Mouse (Mus musculus) layer of hippocampus, adult 2 months (tissue): ENCODE data around the gene Atp2b2. TPM values are rescaled to one million over a fixed set of nuclear protein-coding genes. Genes with fewer than 3 reads are reported as not detected.

ENCODE experiments used
- DNase-seq, 2 experiments: peaks; one replicate each; pipeline ENCODE4 v3.0.0; 2022; ENCODE audit warnings: low spot score in 2 of 2
- H3K27ac ChIP-seq: fragments of 200-600 bp; 2 replicates; pipeline ENCODE4 v1.8.1; 2022
- H3K4me3 ChIP-seq: fragments of 200-600 bp; 2 replicates; pipeline ENCODE4 v1.8.1; 2022; ENCODE audit warnings: mild to moderate bottlenecking
- CTCF ChIP-seq: fragments of 200-600 bp; conservative IDR thresholded peaks from 2 replicates; pipeline ENCODE4 v1.8.1; 2022; ENCODE audit warnings: antibody characterized with exemption, mild to moderate bottlenecking, moderate library complexity
- total RNA-seq, 2 experiments: library from RNA; stranded (reverse); gene quantifications; 2 replicates each; pipeline ENCODE4 v1.2.3; 2021

The Atp2b2 gene
- total RNA-seq, 2 experiments from 2014 or later = 330 to 337 TPM

- Histone ChIP-seq H3K27ac (no peak overlapping the region), H3K4me3 (no peak overlapping the region)
- TF ChIP-seq CTCF = peak; percentile 68
- DNase-seq = no peak
These were observed 83.7 kb downstream of the Atp2b2 start for GRCm38 (mm10) chr6:113958714-113959113.

DNA sequence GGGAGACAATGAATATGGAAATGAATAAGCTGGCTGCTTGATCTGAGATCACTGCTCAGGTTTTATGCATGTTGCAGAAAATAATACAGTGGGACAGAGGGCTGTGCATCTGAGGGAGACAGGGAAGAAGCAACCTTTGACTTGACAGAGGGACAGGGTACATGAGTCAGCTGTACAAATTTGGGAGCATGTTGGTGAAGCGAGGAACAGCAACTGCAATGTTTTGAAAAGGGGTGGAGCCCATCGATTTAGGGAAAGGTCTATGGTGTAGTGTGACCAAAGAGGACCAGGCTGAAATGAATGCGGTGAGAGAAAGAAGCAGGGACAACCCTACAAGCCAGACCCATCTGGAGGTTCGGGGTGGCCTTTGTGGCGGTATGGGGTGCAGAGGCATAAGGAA, 84.4 kb downstream of the Atp2b2 start:
- TF ChIP-seq CTCF = no peak
- Histone ChIP-seq H3K27ac (no peak overlapping the region), H3K4me3 (no peak overlapping the region)
- DNase-seq = no peak

DNA sequence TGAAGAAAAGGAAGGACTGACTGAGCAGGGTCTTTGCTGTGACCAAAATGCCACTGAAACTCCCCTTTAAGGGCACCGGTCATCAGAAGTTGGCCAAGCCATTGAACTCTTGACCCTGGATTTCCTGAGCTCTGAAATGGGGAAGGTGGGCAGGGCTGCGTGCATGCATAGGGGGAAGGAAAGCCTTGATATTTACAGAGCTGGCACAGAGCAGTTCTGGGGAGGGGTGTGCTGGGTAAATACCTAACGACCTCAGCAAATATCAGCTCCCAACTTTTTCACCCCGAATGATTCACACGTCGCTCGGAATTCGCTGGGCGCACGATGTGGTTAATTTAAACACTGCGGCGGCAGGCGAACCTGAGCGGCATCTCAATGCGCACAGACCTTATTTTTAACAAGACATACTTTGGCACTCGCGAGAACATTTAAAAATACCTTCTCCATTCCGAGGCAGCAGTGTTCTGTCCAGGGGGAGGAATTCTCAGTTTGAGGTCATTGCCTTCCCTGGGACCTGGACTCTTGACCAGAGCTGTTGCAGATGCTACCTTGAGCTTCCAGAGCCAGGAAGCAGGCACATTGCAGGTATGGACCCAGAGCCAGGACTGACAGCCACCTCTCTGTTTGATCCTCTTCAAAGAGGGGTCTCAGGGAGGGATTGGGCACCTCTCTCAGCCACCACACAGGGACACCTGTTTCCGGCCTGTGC, 85.0 kb downstream of the Atp2b2 start:
- Histone ChIP-seq H3K27ac (no peak overlapping the region), H3K4me3 (no peak overlapping the region)
- no peak for DNase-seq
- no peak for TF ChIP-seq CTCF

DNA sequence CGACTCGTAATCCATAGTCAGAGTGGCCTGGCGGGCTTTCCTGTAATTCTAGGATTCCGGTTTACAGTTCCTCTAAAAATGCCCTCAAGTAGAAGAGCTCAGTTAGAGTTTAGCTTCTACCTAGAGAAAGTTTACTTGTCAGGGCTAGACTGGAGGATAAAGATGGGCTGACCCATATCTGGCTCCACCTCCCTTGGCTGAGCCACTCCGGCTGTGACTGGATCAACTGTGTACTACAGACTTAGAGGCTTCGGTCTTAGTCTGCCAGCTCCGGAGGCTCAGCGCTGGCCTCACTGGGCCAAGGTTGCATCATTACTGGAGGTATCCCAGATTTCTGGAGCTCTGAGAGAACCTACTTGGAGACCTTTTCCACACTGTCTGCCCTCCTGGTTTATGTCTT, 94.9 kb downstream of the Atp2b2 start:
- Histone ChIP-seq H3K4me3 (no peak overlapping the region), H3K27ac (no peak overlapping the region)
- no peak for DNase-seq
- no peak for TF ChIP-seq CTCF

DNA sequence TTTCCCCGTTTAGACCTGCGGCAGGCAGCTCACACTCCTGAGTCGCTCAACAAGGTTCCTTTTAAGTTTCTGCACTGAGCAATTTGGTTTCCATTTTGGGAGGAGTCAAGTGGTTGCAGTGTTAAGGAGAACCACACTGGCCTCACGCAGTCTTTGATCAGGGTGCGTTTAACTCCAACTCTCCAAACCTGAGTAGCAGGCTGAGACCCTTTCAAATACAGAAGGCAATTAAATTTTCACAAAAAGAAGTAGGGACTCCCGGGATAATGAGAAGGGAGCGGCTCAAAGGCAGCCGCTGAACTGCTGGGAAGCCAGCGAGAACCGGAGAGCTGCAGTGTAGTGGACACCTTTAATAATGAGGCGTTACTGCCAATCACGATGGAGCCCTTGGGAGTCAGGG, 100.1 kb downstream of the Atp2b2 start:
- no peak for DNase-seq
- TF ChIP-seq CTCF = no peak
- Histone ChIP-seq H3K27ac (no peak overlapping the region), H3K4me3 (no peak overlapping the region)

GRCm38 (mm10) chr6:113941324-113941723, 101.1 kb downstream of the Atp2b2 start:
- Histone ChIP-seq H3K4me3 (no peak overlapping the region), H3K27ac (no peak overlapping the region)
- no peak for DNase-seq
- TF ChIP-seq CTCF = no peak

- Histone ChIP-seq H3K4me3 (no peak overlapping the region), H3K27ac (peak overlapping the region; percentile 20; the same call in 1 of the 2 replicates)
- DNase-seq = no peak
- TF ChIP-seq CTCF = no peak
These were observed 103.0 kb downstream of the Atp2b2 start for GRCm38 (mm10) chr6:113939442-113939841.

GRCm38 (mm10) chr6:113936811-113937508, 105.5 kb downstream of the Atp2b2 start:
- DNase-seq = no peak
- Histone ChIP-seq H3K27ac (peak overlapping the region; percentile 83), H3K4me3 (no peak overlapping the region)
- no peak for TF ChIP-seq CTCF

DNA sequence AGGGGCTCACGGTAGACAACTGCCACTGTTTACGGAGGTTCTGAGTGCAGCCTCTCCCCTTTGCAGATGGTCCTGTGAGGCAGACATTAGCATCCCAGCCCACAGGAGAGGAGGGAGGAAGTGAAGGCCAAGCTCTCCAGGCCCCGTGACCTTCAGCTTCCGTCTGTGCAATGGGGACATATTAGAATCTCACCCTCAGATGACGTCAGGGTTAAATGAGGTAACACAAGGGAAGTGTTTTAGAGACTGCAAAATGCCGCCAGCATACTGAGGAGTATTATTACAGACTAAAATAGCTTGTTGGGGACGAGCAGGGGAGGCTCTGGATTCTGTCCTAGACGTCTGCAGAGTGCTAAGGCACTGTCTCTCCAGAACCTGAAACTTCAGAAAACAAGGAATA, 106.3 kb downstream of the Atp2b2 start:
- H3K27ac ChIP-seq = peak overlapping the region; percentile 83
- no peak for DNase-seq
- no peak for TF ChIP-seq CTCF
- no peak overlapping the region for H3K4me3 ChIP-seq

DNA sequence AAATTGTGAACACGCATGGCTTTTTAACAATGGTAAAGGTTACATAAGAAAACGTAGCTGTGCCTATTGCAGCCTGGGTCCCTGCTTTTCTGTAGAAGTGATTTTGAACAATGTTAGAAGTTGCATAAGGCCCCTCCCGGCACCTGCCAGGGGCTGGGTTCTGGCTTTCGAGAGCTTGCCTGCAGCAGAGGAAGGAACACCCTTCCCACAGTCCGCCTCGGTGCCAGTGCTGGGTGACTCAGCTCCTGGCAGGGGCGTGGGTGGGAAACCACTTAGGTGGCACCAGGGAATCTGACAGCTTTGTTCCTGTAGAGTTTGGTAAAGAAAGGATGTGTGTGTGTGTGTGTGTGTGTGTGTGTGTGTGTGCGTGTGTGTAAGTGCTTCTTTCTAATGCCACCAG, 107.7 kb downstream of the Atp2b2 start:
- Histone ChIP-seq H3K27ac (peak overlapping the region; percentile 92), H3K4me3 (peak overlapping the region; percentile 12; the same call in 1 of the 2 replicates)

GRCm38 (mm10) chr6:113933261-113934151, 108.9 kb downstream of the Atp2b2 start:
- no peak for TF ChIP-seq CTCF
- Histone ChIP-seq H3K27ac (peak overlapping the region; percentile 73), H3K4me3 (no peak overlapping the region)
- no peak for DNase-seq

More for the DNA sequence above, 107.7 kb downstream of the Atp2b2 start:
- TF ChIP-seq CTCF = no peak
- peak; percentile 84 to 91 for DNase-seq

DNA sequence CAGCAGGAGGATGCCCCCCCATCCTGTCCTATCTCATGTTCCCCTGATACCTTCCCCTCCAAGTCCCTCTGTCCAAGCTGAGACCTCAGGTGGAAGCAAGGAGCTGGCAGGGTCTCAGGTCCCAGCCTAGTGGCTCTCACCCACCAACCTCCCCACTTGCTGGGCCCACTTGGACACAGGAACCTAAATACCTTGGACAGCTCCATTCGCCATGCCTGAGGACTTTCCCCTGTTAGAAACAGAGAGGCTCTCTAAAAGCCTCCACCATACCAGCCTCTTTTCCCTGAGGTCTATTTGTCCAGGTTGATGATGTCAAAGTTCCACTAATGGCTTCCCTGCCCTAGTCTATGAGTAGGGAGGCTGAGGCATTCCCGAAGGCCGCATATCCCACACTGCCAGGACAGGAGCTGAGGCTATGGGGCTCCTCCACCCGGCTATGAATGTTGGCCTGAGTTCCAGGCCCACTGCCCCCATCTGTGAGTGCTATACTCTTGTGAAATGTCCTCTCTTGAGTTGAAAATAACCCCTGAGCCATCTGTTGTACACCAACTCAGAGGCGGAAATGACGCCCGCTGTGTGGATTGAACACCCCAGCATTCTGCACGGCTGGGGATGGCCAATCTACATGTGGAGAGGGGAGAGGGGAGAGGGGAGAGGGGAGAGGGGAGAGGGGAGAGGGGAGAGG, 113.1 kb downstream of the Atp2b2 start:
- no peak overlapping the region for H3K4me3 ChIP-seq
- no peak for TF ChIP-seq CTCF
- H3K27ac ChIP-seq = peak overlapping the region; percentile 69
- no peak for DNase-seq
